11 mouse cellular contexts compared by ENCODE assay signal in genomic region chr19:4994043-4994442, GRCm38 (mm10). TPM values are rescaled to one million over a fixed set of nuclear protein-coding genes. Genes with fewer than 3 reads are reported as not detected.
DNase-seq lines count a peak whose midpoint lies in the region; ATAC-seq and TF ChIP-seq lines count a peak whose summit lies in the region.
"Had no signal": no experiment of that assay in that cellular context is flagged by ENCODE, and none has a peak within 500 bp of the region (broad histone marks: within the 10 kb centered on the region; RNA-seq: fewer than 3 reads in every experiment).

No protein-coding gene starts in this region.

- WGBS in heart, embryonic 13.5 days, result 53% methylated on average over 5 of the region's 5 CpGs
- WGBS in kidney, adult 2 months, result 63% methylated on average over 5 of the region's 5 CpGs

- no peak for ATAC-seq in heart, embryonic 13.5 days (ENCODE audit: extremely low read depth, insufficient number of reproducible peaks, low FRiP score, low TSS enrichment)

- peak overlapping the region; percentile 69; the same call in 1 of the 2 replicates for H3K27ac ChIP-seq in heart, embryonic 13.5 days (replicated peaks)
- no peak overlapping the region for H3K27ac ChIP-seq in kidney, adult 2 months (ENCODE audit: insufficient read depth, low read depth, low read length)

- no peak overlapping the region for H3K4me2 ChIP-seq in heart, embryonic 13.5 days
- H3K4me2 ChIP-seq: lung, embryonic 14.5 days had no signal

- no peak overlapping the region for H3K9ac ChIP-seq in heart, embryonic 13.5 days
- H3K9ac ChIP-seq: lung, embryonic 14.5 days had no signal

- TF ChIP-seq POLR2A in kidney, adult 2 months (IDR thresholded peaks at IDR 0.05; ENCODE audit: low read depth, low read length), result no peak

- peaks cover 52% of the 10 kb centered on the region for H3K4me1 ChIP-seq in heart, embryonic 13.5 days
- H3K4me1 ChIP-seq in kidney, adult 2 months (ENCODE audit: control insufficient read depth, insufficient read depth, low read length), result no peaks in the 10 kb centered on the region

- H3K27me3 ChIP-seq in heart, embryonic 13.5 days (replicated peaks), result peaks cover 57% of the 10 kb centered on the region
- H3K27me3 ChIP-seq in kidney, adult 2 months (replicated peaks; ENCODE audit: control insufficient read depth, insufficient read depth, low read length), result 0 out of 2 replicates have a peak, but pooled peaks cover 2% of the 10 kb centered on the region

- no peak for DNase-seq in heart, adult 9 months (ENCODE audit: low spot score in 2 of 2)
- peak; percentile 96 for DNase-seq in brain, adult 2 months (ENCODE audit: low read depth, low spot score)
- DNase-seq in frontal cortex, postnatal 14 days (ENCODE audit: low spot score in 2 of 2), result peak; percentile 78 to 85
- peak; percentile 83 to 98 for DNase-seq in left cerebral cortex, postnatal 25 days (ENCODE audit: low spot score in 2 of 2)
- no peak for DNase-seq in kidney, adult 2 months
- no peak for DNase-seq in lung, postnatal 4 days
- no peak for DNase-seq in adipocyte (ENCODE audit: low spot score)
- DNase-seq: heart, postnatal 4 days; lung, embryonic 14.5 days had no signal

- no peak for TF ChIP-seq CTCF in kidney, adult 2 months (conservative IDR thresholded peaks at IDR 0.05; ENCODE audit: insufficient read depth, insufficient read length, low read depth, low read length)

- no peak overlapping the region for H3K4me3 ChIP-seq in heart, embryonic 13.5 days
- H3K4me3 ChIP-seq in kidney, adult 2 months (ENCODE audit: insufficient read depth, low read depth, low read length), result no peak overlapping the region

- intact Hi-C loops in left cerebral cortex, postnatal 25 days (cut with DNase I), result loop anchor here (5.0 kb wide), 1 partner anchor 597 kb away; the partner anchor contains the start of gene Kdm2a

- H3K9me3 ChIP-seq in heart, embryonic 13.5 days, result no peaks in the 10 kb centered on the region

- no peaks in the 10 kb centered on the region for H3K36me3 ChIP-seq in heart, embryonic 13.5 days
- H3K36me3 ChIP-seq in kidney, adult 2 months (ENCODE audit: control insufficient read depth, insufficient read depth, low read length), result no peaks in the 10 kb centered on the region

RNA-seq across cellular contexts. Expression of gene Npas4, which starts 3.9 kb away (rescaled TPM):
- 0.09 TPM in 2 replicates for polyA plus RNA-seq in heart, embryonic 13.5 days (2015; fragmentation: Nextera tagmentation; extraction: Ambion mirVana)
- 10 to 100 TPM; 12.4 to 24.4 TPM for total RNA-seq in left cerebral cortex, postnatal 25 days (2021)
- polyA plus RNA-seq in kidney, adult 2 months (2012; rRNA removed), result 0.05 and 0.23 TPM in 2 replicates
- total RNA-seq: CH12.LX had no signal
- polyA plus RNA-seq: lung, embryonic 14.5 days had no signal

RNA-seq across cellular contexts. Expression of gene Slc29a2, which starts 29.6 kb away (rescaled TPM):
- polyA plus RNA-seq in heart, embryonic 13.5 days (2015; fragmentation: Nextera tagmentation; extraction: Ambion mirVana), result 8.5 and 9.4 TPM in 2 replicates
- total RNA-seq in left cerebral cortex, postnatal 25 days (2021), result 10 to 100 TPM; 14.1 to 15.0 TPM
- polyA plus RNA-seq in kidney, adult 2 months (2012; rRNA removed), result 14.2 and 14.4 TPM in 2 replicates

RNA-seq across cellular contexts. Expression of gene Mrpl11, which starts 32.1 kb away (rescaled TPM):
- polyA plus RNA-seq in heart, embryonic 13.5 days (2015; fragmentation: Nextera tagmentation; extraction: Ambion mirVana), result 85.2 and 101 TPM in 2 replicates
- 10 to 100 TPM; 52.6 to 58.0 TPM for total RNA-seq in left cerebral cortex, postnatal 25 days (2021)
- polyA plus RNA-seq in kidney, adult 2 months (2012; rRNA removed), result 47.6 and 55.2 TPM in 2 replicates

RNA-seq across cellular contexts. Expression of gene B4gat1, which starts 44.6 kb away (rescaled TPM):
- polyA plus RNA-seq in heart, embryonic 13.5 days (2015; fragmentation: Nextera tagmentation; extraction: Ambion mirVana), result 41.4 and 49.5 TPM in 2 replicates
- total RNA-seq in left cerebral cortex, postnatal 25 days (2021), result 100 to 1,000 TPM; 126 to 132 TPM
- polyA plus RNA-seq in kidney, adult 2 months (2012; rRNA removed), result 45.0 and 50.6 TPM in 2 replicates

RNA-seq across cellular contexts. Expression of gene AC124502.3, which starts 44.6 kb away (rescaled TPM):
- polyA plus RNA-seq in heart, embryonic 13.5 days (2015; fragmentation: Nextera tagmentation; extraction: Ambion mirVana), result 1.4 and 1.7 TPM in 2 replicates
- total RNA-seq in left cerebral cortex, postnatal 25 days (2021), result 1 to 10 TPM; 3.6 to 5.2 TPM
- polyA plus RNA-seq in kidney, adult 2 months (2012; rRNA removed), result 0.46 and 0.66 TPM in 2 replicates

Comparison
In these comparisons a context has a peak if more than half of its experiments do, and no peak if none do; other contexts are left out.
1. DNase-seq: peak in brain, adult 2 months (single experiment), frontal cortex, postnatal 14 days (2 of 2) and left cerebral cortex, postnatal 25 days (2 of 2); none in heart, adult 9 months (0 of 2), kidney, adult 2 months (single experiment), lung, postnatal 4 days (0 of 2) and adipocyte (single experiment).